Mouse (Mus musculus): Measurements from ENCODE around the gene Creb5. TPM values are rescaled to one million over a fixed set of nuclear protein-coding genes. Genes with fewer than 3 reads are reported as not detected.

Gene Creb5
- polyA plus RNA-seq, 1 experiment from 2014 or later = 2.8 TPM

GRCm38 (mm10) chr6:53618164-53618563 lies 331.1 kb downstream of the Creb5 start:
- no peaks in the 10 kb centered on the region for H3K4me1 ChIP-seq (replicated peaks; ENCODE audit: control insufficient read depth, insufficient read depth, low read length)
- no peak overlapping the region for H3K4me2 ChIP-seq (replicated peaks; ENCODE audit: low read depth)
- 53% methylated on average over 8 of the region's 8 CpGs for WGBS
- no peak overlapping the region for H3K4me3 ChIP-seq (ENCODE audit: low read depth, low read length)
- no peak overlapping the region for H3K9ac ChIP-seq (ENCODE audit: low read depth, low read length)
- no peak for ATAC-seq
- no peak for TF ChIP-seq CTCF (IDR thresholded peaks at IDR 0.05; ENCODE audit: low read depth)
- H3K9me3 ChIP-seq (ENCODE audit: control insufficient read depth) = no peaks in the 10 kb centered on the region
- no peaks in the 10 kb centered on the region for H3K36me3 ChIP-seq (ENCODE audit: control insufficient read depth, insufficient read depth)
- H3K27ac ChIP-seq (ENCODE audit: low read depth, low read length) = no peak overlapping the region
- no peaks in the 10 kb centered on the region for H3K27me3 ChIP-seq (replicated peaks; ENCODE audit: control insufficient read depth, insufficient read depth, low read length)

- Histone ChIP-seq H3K36me3 (ENCODE audit: control insufficient read depth, insufficient read depth) (no peaks in the 10 kb centered on the region), H3K4me2 (replicated peaks; ENCODE audit: low read depth) (no peak overlapping the region), H3K9me3 (ENCODE audit: control insufficient read depth) (no peaks in the 10 kb centered on the region), H3K9ac (ENCODE audit: low read depth, low read length) (no peak overlapping the region), H3K4me3 (ENCODE audit: low read depth, low read length) (no peak overlapping the region), H3K27me3 (replicated peaks; ENCODE audit: control insufficient read depth, insufficient read depth, low read length) (no peaks in the 10 kb centered on the region), H3K4me1 (replicated peaks; ENCODE audit: control insufficient read depth, insufficient read depth, low read length) (no peaks in the 10 kb centered on the region), H3K27ac (ENCODE audit: low read depth, low read length) (no peak overlapping the region)
- ATAC-seq = no peak
- 76% methylated on average over 1 of the region's 1 CpGs for WGBS
- TF ChIP-seq CTCF (IDR thresholded peaks at IDR 0.05; ENCODE audit: low read depth) = no peak
Measured at GRCm38 (mm10) chr6:53619676-53620075, 332.6 kb downstream of the Creb5 start.

- no peaks in the 10 kb centered on the region for H3K27me3 ChIP-seq (replicated peaks; ENCODE audit: control insufficient read depth, insufficient read depth, low read length)
- H3K4me1 ChIP-seq (replicated peaks; ENCODE audit: control insufficient read depth, insufficient read depth, low read length) = no peaks in the 10 kb centered on the region
- H3K27ac ChIP-seq (ENCODE audit: low read depth, low read length) = no peak overlapping the region
- H3K4me3 ChIP-seq (ENCODE audit: low read depth, low read length) = no peak overlapping the region
- ATAC-seq = no peak
- H3K9me3 ChIP-seq (ENCODE audit: control insufficient read depth) = no peaks in the 10 kb centered on the region
- no peak overlapping the region for H3K4me2 ChIP-seq (replicated peaks; ENCODE audit: low read depth)
- WGBS = 64% methylated on average over 5 of the region's 5 CpGs
- TF ChIP-seq CTCF (IDR thresholded peaks at IDR 0.05; ENCODE audit: low read depth) = no peak
- H3K9ac ChIP-seq (ENCODE audit: low read depth, low read length) = no peak overlapping the region
- no peaks in the 10 kb centered on the region for H3K36me3 ChIP-seq (ENCODE audit: control insufficient read depth, insufficient read depth)
Measured at GRCm38 (mm10) chr6:53621295-53621694, 334.2 kb downstream of the Creb5 start.

- Histone ChIP-seq H3K36me3 (ENCODE audit: control insufficient read depth, insufficient read depth) (no peaks in the 10 kb centered on the region), H3K4me3 (ENCODE audit: low read depth, low read length) (no peak overlapping the region), H3K9me3 (ENCODE audit: control insufficient read depth) (no peaks in the 10 kb centered on the region), H3K4me1 (replicated peaks; ENCODE audit: control insufficient read depth, insufficient read depth, low read length) (no peaks in the 10 kb centered on the region), H3K27me3 (replicated peaks; ENCODE audit: control insufficient read depth, insufficient read depth, low read length) (no peaks in the 10 kb centered on the region), H3K27ac (ENCODE audit: low read depth, low read length) (no peak overlapping the region), H3K4me2 (replicated peaks; ENCODE audit: low read depth) (no peak overlapping the region), H3K9ac (ENCODE audit: low read depth, low read length) (no peak overlapping the region)
- ATAC-seq = no peak
- WGBS = 71% methylated on average over 15 of the region's 15 CpGs
- TF ChIP-seq CTCF (IDR thresholded peaks at IDR 0.05; ENCODE audit: low read depth) = no peak
Measured at GRCm38 (mm10) chr6:53624455-53625276, 337.6 kb downstream of the Creb5 start.

- H3K4me3 ChIP-seq (ENCODE audit: low read depth, low read length) = no peak overlapping the region
- no peak overlapping the region for H3K27ac ChIP-seq (ENCODE audit: low read depth, low read length)
- no peaks in the 10 kb centered on the region for H3K27me3 ChIP-seq (replicated peaks; ENCODE audit: control insufficient read depth, insufficient read depth, low read length)
- H3K4me1 ChIP-seq (replicated peaks; ENCODE audit: control insufficient read depth, insufficient read depth, low read length) = no peaks in the 10 kb centered on the region
- WGBS = 85% methylated on average over 5 of the region's 5 CpGs
- ATAC-seq = no peak
- no peak overlapping the region for H3K9ac ChIP-seq (ENCODE audit: low read depth, low read length)
- no peaks in the 10 kb centered on the region for H3K36me3 ChIP-seq (ENCODE audit: control insufficient read depth, insufficient read depth)
- H3K9me3 ChIP-seq (ENCODE audit: control insufficient read depth) = no peaks in the 10 kb centered on the region
- TF ChIP-seq CTCF (IDR thresholded peaks at IDR 0.05; ENCODE audit: low read depth) = no peak
- no peak overlapping the region for H3K4me2 ChIP-seq (replicated peaks; ENCODE audit: low read depth)
Measured at GRCm38 (mm10) chr6:53626044-53626443, 339.0 kb downstream of the Creb5 start.

GRCm38 (mm10) chr6:53628714-53629113 lies 341.6 kb downstream of the Creb5 start:
- no peak for ATAC-seq
- H3K4me1 ChIP-seq (replicated peaks; ENCODE audit: control insufficient read depth, insufficient read depth, low read length) = no peaks in the 10 kb centered on the region
- no peak for TF ChIP-seq CTCF (IDR thresholded peaks at IDR 0.05; ENCODE audit: low read depth)
- no peak overlapping the region for H3K4me3 ChIP-seq (ENCODE audit: low read depth, low read length)
- H3K4me2 ChIP-seq (replicated peaks; ENCODE audit: low read depth) = no peak overlapping the region
- no peaks in the 10 kb centered on the region for H3K36me3 ChIP-seq (ENCODE audit: control insufficient read depth, insufficient read depth)
- no peak overlapping the region for H3K27ac ChIP-seq (ENCODE audit: low read depth, low read length)
- no peak overlapping the region for H3K9ac ChIP-seq (ENCODE audit: low read depth, low read length)
- no peaks in the 10 kb centered on the region for H3K9me3 ChIP-seq (ENCODE audit: control insufficient read depth)
- H3K27me3 ChIP-seq (replicated peaks; ENCODE audit: control insufficient read depth, insufficient read depth, low read length) = no peaks in the 10 kb centered on the region

Data from intestine, postnatal 0 days (tissue).